Mouse (Mus musculus) C2C12 (cell line): ENCODE measurements around the gene Gm20388.

ENCODE experiments used
- CEBPB ChIP-seq: IDR thresholded peaks from one replicate; pipeline ENCODE4 v1.6.1; 2011; ENCODE audit warnings: low read depth, mild to moderate bottlenecking, control low read depth, moderate library complexity
- CTCF ChIP-seq: IDR thresholded peaks from one replicate; pipeline ENCODE4 v1.5.1; 2011; ENCODE audit not compliant: control insufficient read depth, insufficient read depth, insufficient read length
- FOSL1 ChIP-seq: IDR thresholded peaks from one replicate; pipeline ENCODE4 v1.8.0; 2011; ENCODE audit warnings: mild to moderate bottlenecking, low read length; ENCODE audit not compliant: poor library complexity, insufficient read depth, severe bottlenecking
- MAX ChIP-seq: IDR thresholded peaks from one replicate; pipeline ENCODE4 v1.6.1; 2011; ENCODE audit warnings: mild to moderate bottlenecking, control low read depth
- MYOD1 ChIP-seq: IDR thresholded peaks from one replicate; pipeline ENCODE4 v1.6.1; 2011; ENCODE audit warnings: low read depth; ENCODE audit not compliant: control insufficient read depth, insufficient read length
- MYOG ChIP-seq: IDR thresholded peaks from one replicate; pipeline ENCODE4 v1.6.1; 2011; ENCODE audit not compliant: control insufficient read depth, insufficient read length; ENCODE audit errors: extremely low read depth
- USF1 ChIP-seq: IDR thresholded peaks from one replicate; pipeline ENCODE4 v1.6.1; 2011; ENCODE audit warnings: low read depth, mild to moderate bottlenecking, control low read depth, moderate library complexity

DNA sequence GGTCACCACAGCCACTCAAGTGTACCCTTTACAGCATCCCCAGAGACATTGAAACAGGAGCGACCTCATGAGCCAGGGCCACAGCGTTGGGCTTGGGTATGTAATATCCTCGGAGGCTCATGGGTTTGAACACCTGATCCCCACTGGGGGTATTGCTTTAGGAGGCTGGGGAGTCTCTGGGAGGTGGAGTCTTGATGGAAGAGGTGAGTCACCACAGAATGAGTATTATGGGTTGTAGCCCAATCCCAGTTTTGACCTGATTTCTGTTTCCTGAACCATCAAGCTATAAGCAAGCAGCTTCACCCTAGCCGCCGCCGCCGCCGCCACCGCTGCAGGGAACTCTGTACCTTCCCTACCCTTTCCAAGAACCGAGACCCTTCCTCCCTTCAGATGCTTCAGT, 3935.3 kb downstream of the Gm20388 start:
- no peak for TF ChIP-seq CTCF
- TF ChIP-seq USF1 = no peak
- no peak for TF ChIP-seq FOSL1
- no peak for TF ChIP-seq MAX
- TF ChIP-seq CEBPB = no peak
- TF ChIP-seq MYOD1 = no peak
- no peak for TF ChIP-seq MYOG
